Mouse (Mus musculus) adrenal gland, postnatal 10 days (tissue): ENCODE measurements around the gene Ehd3. TPM values are rescaled to one million over a fixed set of nuclear protein-coding genes. Genes with fewer than 3 reads are reported as not detected.

Experiments
- DNase-seq: peaks from one replicate; pipeline ENCODE4 v3.0.0; 2021; ENCODE audit warnings: mixed read lengths
- long read RNA-seq, 2 experiments: library from polyadenylated mRNA; stranded (forward); transcript quantifications; one replicate each; pipeline ENCODE4 v2.0.0; 2021
- total RNA-seq, 2 experiments: library from RNA; stranded (reverse); gene quantifications; 2 replicates each; pipeline ENCODE4 v1.2.3; 2021

The Ehd3 gene
- 10 to 100 TPM; 41.0 to 70.0 TPM for total RNA-seq
- long read RNA-seq, experiment 1, transcript Ehd3-202 (1 exons, 3,528 nt) = minor isoform, 8 of 103 reads
- long read RNA-seq, experiment 1, transcript Ehd3-201 (6 exons, 3,659 nt) = major isoform, 73 of 103 reads
- long read RNA-seq, experiment 1, partial matches to known transcripts = 19 of 103 reads
- long read RNA-seq, experiment 1, other reads (novel, unspliced or antisense) = 3 of 103 reads
- long read RNA-seq, experiment 2, transcript Ehd3-202 (1 exons, 3,528 nt) = minor isoform, 5 of 41 reads
- long read RNA-seq, experiment 2, transcript Ehd3-201 (6 exons, 3,659 nt) = major isoform, 31 of 41 reads
- long read RNA-seq, experiment 2, partial matches to known transcripts = 1 of 41 reads
- long read RNA-seq, experiment 2, other reads (novel, unspliced or antisense) = 4 of 41 reads

DNA sequence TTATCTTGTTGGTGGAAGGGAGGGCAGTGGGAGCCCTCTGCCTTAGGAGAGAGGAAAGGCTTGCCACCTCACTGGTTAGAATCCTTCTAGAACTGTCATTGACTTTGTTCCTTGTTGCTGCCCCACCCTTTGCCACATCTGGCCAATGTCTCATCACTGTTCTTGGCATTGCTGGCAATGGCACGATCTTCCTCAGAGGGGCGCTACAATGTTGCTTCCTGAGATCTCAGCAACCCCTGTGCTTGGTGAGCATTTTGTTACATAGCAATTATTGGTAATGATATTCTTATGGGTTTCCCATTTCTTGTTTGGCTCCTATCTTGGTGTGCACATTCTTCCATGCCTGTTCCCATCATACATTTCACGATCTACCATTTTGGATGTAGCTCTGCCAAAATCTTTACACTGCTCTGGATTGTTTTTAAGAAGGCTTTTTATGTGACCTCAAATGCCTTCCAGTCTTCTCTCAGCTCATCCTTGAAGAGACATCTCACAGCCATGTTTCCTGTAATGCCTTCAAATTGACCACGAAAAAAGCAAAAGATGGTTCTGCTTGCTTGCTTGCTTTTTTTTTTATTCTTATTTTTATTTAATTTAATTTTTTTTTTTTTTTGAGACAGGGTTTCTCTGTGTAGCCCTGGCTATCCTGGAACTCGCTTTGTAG is at the start of gene Ehd3:
Ehd3 (plus strand) TSS at position 614 of the 664 bp plus-strand sequence.
- DNase-seq = no peak

DNA sequence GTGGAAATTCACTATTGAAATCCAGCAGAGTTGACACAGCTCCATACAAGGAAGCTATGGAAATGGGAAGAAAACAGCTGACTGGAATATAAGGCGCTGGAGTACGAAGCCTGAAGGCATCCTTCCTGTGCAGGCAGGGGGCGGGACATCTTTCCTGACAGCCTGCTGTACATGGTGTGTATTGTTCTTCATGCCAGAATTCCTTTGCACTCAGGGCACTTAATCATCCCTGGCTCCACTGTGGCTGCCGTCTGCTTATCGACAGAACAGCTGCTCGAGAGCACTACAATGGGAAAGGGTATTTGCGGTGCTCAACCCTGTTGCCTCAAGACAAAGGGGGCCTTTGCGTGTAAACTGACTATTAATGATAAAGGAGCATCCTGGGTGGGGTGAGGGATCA is 33.0 kb upstream of the Ehd3 start:
- peak; percentile 21 for DNase-seq

DNA sequence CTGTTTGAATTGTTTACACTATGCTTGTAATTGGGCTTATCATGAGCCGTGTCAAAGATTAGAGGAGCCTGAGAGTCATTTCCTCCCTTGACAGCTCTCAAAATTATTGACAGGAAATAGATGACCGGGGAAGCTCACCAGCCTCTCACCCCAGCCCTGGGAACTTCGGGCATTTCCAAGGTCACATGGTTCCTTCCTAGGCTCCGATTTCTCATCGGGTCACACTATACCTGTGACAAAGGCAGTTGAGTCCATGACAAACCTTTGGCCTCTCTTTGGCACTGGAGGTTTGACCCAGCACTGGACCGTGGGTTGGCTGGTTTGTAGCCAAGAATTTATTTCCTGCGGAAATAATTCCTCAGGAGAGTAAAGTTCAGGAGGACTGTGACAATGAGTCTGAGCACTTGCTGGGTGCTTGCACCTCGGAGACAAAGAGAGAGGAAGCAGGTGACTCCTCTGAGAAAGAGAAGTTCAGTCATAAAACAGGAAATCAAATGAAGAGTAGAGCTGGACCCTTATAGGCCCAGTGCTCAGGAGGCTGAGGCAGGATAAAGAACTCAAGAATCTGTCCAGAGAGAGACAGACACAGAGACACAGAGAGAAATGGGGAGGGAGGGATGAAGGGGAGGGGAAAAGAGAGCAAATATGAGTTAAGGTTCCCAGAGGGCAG is 17.2 kb upstream of the Ehd3 start:
- DNase-seq = no peak

DNA sequence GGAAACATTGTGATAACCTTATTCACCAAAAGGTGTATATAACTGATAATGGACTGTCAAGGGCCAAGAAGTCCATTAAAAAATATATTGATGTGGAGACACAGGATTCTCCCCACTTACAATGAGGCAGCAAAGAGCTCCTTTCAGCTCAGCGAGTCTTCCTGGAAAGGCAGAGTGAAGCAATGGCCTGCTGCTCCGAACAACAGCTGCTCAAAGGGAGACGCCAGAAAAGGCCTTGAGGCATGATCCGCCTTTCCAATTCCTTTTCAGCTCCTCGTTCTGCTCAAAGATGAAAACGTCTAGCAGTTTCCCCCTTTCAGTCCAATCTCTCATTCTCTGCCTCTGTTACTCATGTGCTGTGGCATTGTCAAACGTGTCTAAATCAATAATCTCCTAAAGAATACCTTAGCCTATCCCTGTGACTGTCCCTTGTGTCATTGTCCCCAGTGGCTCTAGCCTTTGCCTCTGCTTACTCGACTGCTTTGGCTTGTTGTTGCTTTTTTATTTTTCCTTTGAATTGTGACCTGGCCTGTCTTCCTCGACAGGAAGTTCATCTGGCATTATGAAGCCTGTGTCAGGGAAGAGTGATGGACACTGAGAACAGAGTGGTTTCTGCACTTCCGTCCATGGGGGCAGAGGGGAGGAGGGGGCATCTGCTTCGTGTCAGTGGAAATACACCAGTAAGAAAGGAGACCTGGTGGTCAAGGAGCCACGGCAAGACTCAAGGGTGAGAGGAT is 13.5 kb upstream of the Ehd3 start:
- no peak for DNase-seq

DNA sequence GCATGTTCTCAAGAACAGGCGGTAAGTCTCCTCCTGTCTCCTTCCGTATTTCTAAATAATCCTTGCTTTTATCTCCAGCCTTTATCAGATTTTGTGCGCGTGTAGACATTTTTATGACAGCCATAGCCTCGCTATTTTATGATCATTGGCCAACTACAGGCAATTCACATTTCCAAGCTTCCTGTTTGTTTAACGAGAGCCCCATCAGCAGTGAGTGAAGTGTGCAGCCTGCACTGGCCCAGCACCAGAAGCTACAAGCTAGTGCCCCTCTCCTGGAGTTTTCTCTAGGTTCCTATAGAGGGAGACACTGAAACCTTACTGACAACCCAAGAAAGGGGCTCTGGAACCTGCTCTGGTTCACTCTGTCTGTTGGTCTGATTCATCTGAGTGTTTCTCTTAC is 7.1 kb upstream of the Ehd3 start:
- no peak for DNase-seq

DNA sequence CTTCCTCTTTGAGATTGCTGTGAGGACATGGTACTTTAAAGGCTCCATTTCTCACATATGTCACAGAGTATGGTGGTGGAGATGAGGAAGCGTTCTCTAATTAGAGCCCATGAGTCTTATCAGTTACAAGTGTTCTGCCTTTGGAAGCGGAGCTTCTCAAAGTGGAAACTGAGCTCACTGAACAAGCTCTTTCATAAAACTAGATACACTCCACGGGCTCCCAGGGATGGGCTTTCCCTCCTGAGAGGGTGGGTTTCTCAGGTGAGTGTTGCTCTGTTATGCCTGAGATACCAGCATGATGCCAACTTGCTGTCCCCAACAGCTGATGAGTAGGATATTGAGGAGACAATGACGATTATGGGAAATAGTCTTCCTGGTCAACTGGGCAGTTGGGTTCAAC is 6.2 kb upstream of the Ehd3 start:
- no peak for DNase-seq

DNA sequence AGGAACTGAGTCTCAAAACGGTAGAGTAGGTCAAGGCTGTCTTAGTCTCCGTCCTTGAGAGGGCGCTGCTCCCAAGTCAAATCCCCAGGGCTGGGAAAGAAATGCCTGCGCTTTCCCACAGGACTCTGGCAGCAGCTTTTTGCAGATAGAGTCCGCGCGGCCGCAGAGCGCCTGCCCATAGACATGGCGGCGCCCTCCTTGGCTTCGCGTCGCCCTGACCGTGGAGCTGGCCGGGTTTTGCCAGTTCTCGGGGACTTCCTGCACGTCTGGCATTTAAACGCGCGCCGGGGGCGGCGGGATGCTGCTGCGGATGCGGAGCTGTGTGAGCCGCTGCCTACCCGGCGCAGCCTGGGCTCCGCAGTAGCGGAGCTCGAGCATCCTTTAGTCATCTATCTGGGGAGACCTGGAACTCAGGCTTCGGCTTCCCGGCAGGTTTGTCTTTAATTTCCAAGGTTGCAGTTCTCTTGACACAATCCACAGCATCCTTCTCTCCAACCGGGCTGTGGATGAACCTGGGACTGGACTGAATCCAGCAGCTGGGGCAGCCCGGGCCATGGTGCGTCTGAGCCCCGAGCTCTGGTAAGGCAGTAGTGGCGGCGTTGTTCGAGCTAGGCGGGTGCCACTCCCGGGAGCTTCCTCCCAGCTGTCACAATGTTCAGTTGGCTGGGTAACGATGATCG is 798 bp downstream of the Ehd3 start:
- peak; percentile 89 for DNase-seq

DNA sequence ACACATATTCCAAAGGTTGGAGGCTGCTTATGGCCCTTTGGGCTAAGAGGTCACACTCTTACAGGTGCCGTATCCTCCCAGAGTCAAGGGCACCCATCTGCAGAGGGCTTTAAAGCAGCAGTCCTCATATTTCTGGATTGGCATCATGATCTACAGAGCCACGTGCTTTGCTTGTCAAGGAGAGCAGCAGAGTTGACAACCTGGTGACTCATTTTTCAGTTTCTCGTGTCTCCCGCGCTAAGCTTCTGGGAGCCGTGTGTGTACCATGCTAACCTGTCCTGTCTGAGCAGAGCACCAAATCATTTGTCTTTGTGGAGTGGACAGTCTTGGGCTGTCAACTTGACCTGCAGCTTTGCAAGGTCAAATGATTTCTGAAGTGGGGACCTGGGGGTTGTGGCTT is 2.4 kb downstream of the Ehd3 start:
- no peak for DNase-seq

DNA sequence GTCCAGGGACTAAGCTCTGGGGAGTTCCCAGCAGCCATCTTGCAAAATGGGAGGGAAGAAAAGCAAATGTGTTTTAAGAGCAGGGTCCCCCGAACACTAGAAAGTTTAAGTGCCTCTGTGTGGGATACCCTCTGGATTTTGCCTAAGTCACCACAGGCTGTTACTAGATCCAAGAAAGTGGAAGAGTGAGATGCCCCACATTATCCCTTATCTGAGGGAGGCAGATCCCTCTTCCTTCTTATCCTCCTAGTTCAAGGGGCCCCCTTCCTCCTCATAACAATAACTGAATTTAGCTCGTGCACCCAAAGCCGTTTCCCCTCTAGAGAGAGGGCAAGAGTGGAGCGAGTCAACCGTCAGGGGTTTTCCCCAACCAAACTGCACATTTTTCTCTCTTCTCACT is 3.3 kb downstream of the Ehd3 start:
- DNase-seq = no peak

DNA sequence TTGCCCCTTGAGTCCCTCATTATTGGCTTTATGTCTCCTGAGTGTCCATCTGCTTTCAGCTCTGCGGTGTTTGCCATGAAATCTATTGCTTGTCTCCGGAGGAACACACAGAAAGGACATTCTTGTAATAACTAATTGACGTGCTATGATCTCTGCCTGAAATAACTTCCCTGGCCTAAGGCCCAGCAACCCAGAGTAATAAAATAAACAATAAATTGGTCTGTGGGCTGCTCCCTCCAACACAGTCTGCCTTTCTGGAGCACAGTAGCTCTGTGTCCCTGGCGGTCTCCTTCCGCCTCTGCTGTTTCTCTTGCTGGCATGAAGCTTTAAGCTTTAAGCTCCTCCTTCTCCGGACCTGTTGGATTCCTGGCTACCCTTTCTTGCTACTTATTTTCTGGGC is 4.5 kb downstream of the Ehd3 start:
- peak; percentile 19 for DNase-seq

DNA sequence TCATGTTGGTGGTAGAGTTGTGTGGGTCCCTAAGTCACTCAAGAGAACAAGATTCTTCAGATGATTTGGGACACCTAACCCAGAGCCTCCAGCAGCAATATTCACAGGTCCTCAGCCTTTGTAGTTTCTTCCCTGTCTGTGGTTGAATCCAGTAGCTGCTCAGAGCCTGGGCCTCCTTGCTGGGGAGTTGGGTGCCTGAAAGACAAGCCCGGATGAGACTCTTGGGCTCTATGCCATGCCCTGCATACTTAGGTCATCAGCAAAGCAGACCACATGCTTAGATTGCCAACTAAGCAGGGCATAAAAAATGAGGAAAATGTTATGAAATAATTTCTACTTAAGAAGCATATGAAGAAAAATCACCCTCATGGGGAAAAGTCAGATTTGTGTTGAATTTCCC is 6.9 kb downstream of the Ehd3 start:
- peak; percentile 21 for DNase-seq

DNA sequence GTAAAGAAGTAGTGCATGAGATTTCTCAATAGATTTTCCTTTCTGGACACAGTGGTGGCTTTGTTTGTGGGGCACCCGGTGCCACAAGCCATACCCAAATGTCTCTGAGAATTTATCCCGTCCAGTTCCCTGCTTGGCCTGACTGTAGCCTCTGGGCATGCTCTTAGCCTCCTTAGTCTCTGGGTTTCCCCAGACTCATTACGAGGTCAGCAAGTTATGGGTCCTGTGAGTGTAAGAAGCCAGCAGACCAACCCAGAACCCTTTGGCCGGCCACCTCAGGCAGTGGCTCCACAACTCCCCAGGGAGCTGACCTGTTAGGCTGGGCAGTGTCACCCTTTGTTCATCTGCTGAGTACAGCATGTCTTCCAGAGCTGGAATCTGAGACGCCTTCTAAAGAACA is 7.6 kb downstream of the Ehd3 start:
- no peak for DNase-seq

DNA sequence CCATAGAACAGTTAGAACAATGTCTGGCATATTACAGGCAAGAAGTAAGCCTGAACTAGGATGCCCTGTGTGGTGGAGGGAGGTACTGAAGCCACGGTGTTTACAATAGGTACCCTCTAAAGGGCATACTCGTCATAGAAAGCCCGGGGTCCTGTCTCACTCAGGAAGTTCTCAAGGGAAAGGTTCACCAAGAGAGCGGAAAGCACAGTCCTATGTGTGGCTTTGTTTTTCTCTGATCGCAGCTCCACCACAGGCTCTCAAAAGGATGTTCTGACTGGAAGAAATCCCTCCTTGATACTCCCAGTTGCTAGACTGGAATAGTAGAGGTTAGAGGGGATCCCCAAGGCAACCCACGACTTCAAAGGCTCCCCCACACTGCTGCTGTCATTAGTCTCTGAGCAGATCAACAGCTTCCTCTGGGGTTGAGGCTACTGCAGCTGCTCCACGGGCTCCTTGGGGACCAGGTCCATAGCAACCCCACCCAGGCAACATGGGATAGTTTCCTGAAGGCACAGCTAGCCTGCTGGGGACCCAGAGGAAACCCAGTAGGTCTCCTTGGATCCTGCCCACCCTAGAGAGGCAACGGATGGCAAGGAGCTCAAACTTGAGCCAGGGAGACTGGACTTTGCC is 9.2 kb downstream of the Ehd3 start:
- DNase-seq = no peak

DNA sequence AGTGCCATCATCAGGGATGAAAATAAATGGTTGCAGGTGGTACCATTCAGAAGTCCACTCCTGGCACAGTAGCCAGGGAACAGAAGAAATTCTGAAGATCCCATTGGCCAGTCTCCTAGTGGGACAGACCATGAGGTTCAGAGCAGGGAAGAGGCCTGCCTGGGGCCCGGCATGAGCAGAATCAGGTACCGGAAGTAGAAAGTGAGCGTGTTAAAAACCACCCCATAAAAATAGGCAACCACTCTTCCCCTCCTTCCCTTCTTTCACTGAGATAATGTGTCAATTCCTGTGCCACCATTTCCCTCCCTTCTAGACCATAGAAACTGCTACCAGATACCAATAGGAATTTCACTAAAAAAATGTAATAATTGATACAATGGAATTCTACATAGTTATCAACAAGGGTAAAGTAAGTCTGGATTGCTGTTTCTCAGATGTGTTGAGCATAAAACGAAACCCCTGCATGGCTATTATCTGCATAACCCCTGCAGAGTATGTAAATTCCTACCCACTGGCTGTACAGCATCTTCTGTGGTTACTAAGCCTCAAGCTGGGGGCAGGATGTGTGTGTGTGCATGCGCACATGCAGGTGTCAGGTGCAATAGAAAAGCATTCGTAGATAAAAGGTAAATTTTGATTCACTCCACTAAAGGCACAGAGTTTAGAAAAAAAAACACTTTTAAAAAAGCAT is 10.7 kb downstream of the Ehd3 start:
- DNase-seq = no peak

DNA sequence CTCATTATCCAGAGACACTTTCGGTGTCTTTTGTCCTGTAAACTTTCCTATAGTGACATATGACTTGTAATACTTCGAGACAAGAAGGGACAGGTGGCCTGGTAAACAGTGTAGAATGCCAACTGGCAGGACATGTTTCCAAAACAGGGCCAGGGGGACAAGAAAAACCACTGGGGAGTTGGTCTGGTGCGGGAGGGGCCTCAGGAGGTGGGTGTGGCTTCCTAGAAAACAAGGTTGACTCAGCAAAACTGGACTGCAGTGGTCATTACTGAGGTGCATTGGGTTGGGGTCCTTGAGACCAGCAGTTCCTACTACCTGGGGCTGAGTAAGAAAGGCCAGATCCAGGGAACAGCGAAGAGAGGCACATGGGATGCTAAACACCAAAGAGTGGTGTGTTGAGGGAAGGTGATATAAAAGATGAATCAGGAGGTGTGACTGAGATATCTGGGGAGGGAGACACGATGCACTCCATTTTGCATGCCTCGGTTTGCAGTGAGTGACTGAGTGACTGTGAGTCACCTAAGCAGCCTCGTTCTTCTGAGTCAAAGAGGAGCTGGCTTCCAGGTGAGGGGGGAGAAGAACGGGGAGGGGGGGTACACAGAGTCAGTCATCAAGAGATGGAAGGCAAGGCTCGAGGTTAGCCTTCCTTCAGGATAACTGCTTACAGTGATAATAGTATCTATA is 13.9 kb downstream of the Ehd3 start:
- DNase-seq = no peak

DNA sequence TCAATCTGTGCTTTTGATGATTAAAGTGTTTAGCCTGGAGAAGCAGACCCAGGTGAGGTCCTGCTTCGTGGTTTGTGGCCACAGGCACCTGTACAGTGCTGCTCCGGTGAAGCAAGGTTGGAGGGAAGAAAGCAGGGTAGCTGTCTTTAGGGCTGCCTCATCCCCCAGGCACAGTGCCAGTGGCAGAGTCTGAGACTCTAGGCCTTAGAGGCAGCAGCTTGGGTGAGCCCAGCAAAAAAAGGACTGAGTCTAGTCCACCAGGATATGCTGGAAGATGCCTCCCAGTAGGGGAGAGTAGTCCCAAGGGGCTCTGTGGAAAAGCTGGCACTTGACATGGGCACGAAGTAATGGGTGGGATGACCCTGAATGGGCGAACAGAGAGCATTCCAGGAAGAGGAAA is 15.0 kb downstream of the Ehd3 start:
- DNase-seq = no peak

DNA sequence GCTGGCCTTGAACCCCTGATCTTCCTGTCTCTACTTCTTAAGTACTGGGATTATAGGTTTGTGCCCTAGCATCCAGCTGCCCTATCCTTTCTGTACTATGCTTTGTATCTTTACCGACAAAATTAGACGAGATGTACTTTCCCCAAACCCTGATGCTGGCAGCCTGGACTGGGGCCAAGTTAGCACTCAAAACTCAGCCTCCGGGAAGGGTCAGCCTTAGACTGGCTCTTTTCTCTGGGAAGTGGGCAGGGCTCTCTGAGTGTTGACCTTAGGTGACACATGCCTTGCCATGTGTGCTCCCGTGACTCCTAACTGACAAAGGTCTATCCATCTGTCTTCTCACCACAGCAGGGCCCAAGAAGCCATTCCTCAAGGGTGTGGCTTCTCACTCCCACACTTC is 16.8 kb downstream of the Ehd3 start:
- DNase-seq = no peak

DNA sequence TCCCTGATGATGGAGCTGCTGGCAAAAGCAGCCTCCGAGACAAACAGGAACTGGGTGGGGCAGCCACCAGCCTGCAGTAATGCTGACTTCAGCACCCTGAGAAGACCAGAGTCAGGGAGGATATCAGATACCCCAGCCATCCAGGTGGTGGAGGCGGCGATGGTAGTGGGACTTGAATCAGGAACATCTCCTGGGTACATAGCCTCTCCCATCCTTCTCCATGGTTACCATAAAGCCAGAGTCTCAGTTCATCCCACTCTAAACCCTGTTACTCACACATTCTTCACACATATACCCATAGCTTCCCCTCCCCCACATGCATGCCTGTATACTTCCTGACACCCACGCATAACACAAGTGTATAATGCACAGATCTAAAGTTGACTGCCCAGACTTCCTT is 18.3 kb downstream of the Ehd3 start:
- no peak for DNase-seq

DNA sequence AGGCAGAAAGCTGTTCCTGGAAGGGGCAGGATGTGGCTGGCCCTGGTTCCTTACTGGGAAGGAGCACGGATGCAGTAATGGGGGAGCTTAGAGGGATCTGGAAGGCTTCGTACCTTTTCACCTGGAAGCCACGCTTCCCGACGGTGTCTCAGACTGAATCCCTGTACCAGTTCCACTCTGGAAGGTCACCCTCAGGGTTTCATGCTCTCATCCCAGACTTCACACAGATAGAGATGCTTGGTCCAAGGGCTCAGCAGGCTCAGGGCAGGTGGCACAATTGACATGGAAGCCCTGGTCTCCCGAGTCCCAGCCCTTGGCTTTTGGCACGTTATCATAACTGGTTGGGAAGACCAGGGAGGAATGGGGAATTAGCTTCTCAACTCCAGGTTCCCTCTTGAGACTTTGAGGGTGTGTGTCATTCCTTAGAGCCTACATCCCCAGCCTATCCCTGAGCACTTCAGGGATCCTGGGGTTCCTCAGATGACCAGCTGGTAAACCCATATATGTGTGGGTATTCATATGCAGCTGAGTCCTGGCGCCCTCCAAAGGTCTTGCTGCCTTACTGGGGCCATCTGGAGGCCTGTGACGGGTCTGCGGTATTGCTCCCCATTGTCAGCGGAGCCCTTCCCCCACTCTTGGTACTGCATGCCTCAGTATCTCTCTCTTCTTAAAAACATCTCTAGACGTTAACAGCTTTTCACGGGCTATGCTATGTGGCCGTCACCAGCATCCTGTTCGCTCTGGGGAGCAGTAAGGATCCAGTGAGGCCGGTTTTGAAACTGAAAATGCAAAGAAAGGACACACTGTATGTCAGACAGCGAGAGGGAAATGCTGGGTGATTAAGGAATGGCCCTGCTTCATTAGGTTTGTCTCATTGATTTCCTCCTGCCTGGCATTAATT is 19.4 kb downstream of the Ehd3 start:
- DNase-seq = no peak

DNA sequence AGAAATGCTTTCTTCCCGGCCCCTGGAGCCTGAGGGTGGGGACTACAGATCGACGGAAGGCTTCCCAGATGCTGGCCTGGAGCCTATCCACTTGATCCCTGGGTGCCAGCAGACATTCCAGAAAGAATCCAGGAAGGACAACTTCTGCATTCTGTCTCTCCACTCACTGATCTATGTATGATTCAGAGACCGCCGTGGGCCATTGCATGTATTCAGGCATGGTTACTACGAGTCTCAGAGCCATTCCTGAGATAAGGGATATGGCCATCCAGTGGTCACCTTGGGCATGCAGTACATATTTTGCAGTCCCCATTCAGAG is 20.0 kb downstream of the Ehd3 start:
- no peak for DNase-seq
